Mouse (Mus musculus) kidney, postnatal 4 days (tissue): Measurements from ENCODE around the gene AU022751.

ENCODE experiments used
- DNase-seq, 2 experiments: peaks; one replicate each; pipeline ENCODE4 v3.0.0; 2021; ENCODE audit warnings: mixed read lengths in 2 of 2

Gene AU022751

GRCm38 (mm10) chrX:6082954-6083680 lies at the start of gene AU022751:
Gene AU022751 (minus strand): TSS chrX:6083419.
- DNase-seq, result no peak

- DNase-seq, result peak; percentile 8 to 35
Observed at GRCm38 (mm10) chrX:6091996-6092757, 9.0 kb upstream of the AU022751 start.

GRCm38 (mm10) chrX:6091547-6091946 lies 8.3 kb upstream of the AU022751 start:
- no peak for DNase-seq

GRCm38 (mm10) chrX:6061563-6061962 lies 21.7 kb downstream of the AU022751 start:
- no peak for DNase-seq

- DNase-seq, result peak; percentile 3 to 24
Observed at GRCm38 (mm10) chrX:6047936-6048614, 35.1 kb downstream of the AU022751 start.

- peak; percentile 26 to 57 for DNase-seq
Observed at GRCm38 (mm10) chrX:6047066-6047935, 35.9 kb downstream of the AU022751 start, which contains the start of gene Nudt11. Gene Nudt11 (plus strand): TSS chrX:6047453.
